Comparison of ENCODE assay signal across 10 mouse cellular contexts in genomic region chr5:92375368-92375767, GRCm38 (mm10). TPM values are rescaled to one million over a fixed set of nuclear protein-coding genes. Genes with fewer than 3 reads are reported as not detected.
A peak's percentile ranks its signal among the peaks of the same experiment; 100 is the strongest.
DNase-seq lines count a peak whose midpoint lies in the region; ATAC-seq and TF ChIP-seq lines count a peak whose summit lies in the region.
"Had no signal": no experiment of that assay in that cellular context is flagged by ENCODE, and none has a peak within 500 bp of the region (broad histone marks: within the 10 kb centered on the region; RNA-seq: fewer than 3 reads in every experiment).

No protein-coding gene starts in this region.

- ATAC-seq in inflammation-experienced regulatory T-cells, adult 6 months: peak; percentile 81
- peak; percentile 86 for ATAC-seq in megakaryocyte, adult 5-6 weeks (ENCODE audit: poor library complexity, severe bottlenecking)

- no peaks in the 10 kb centered on the region for H3K36me3 ChIP-seq in testis, adult 2 months (ENCODE audit: control insufficient read depth, insufficient read depth, low read length)
- H3K36me3 ChIP-seq in forebrain, embryonic 10.5 days (replicated peaks): no peaks in the 10 kb centered on the region

- DNase-seq in testis, postnatal 10 days (ENCODE audit: low spot score): no peak
- DNase-seq in forebrain, embryonic 10.5 days (ENCODE audit: extremely low spot score, low spot score): no peak
- DNase-seq in embryo, embryonic 9.5 days (ENCODE audit: extremely low spot score): no peak
- DNase-seq in adipocyte (ENCODE audit: low spot score): no peak
- DNase-seq: layer of hippocampus, postnatal 36 days; right cerebral cortex, postnatal 25 days had no signal

- peak; percentile 10; the same call in 1 of the 2 replicates for TF ChIP-seq POLR2A in testis, adult 2 months (IDR thresholded peaks at IDR 0.05; ENCODE audit: control insufficient read depth, low read depth, low read length)

- no peak for TF ChIP-seq CTCF in testis, adult 2 months (IDR thresholded peaks at IDR 0.05; ENCODE audit: control insufficient read depth, insufficient read depth, insufficient replicate concordance, low read depth, low read length)

- H3K4me1 ChIP-seq in testis, adult 2 months (ENCODE audit: control insufficient read depth, insufficient read depth, low read length): peaks cover 4% of the 10 kb centered on the region
- H3K4me1 ChIP-seq in forebrain, embryonic 10.5 days: peaks cover 17% of the 10 kb centered on the region

- H3K4me3 ChIP-seq in testis, adult 2 months (ENCODE audit: control insufficient read depth, low read depth, low read length): no peak overlapping the region; the same call in 1 of the 2 replicates
- H3K4me3 ChIP-seq in forebrain, embryonic 10.5 days: no peak overlapping the region

- no peaks in the 10 kb centered on the region for H3K9me3 ChIP-seq in forebrain, embryonic 10.5 days

- no peaks in the 10 kb centered on the region for H3K27me3 ChIP-seq in testis, adult 2 months (ENCODE audit: control insufficient read depth, insufficient read depth, low read length)
- no peaks in the 10 kb centered on the region for H3K27me3 ChIP-seq in forebrain, embryonic 10.5 days (ENCODE audit: poor library complexity, severe bottlenecking)

- peak overlapping the region; percentile 10; the same call in 1 of the 2 replicates for H3K27ac ChIP-seq in testis, adult 2 months (ENCODE audit: control insufficient read depth, insufficient read depth, low read depth, low read length)
- H3K27ac ChIP-seq in forebrain, embryonic 10.5 days: no peak overlapping the region

- 89% methylated on average over 17 of the region's 17 CpGs for WGBS in forebrain, embryonic 10.5 days

RNA-seq across cellular contexts. Expression of gene Cxcl10, which starts 26.7 kb away (rescaled TPM):
- polyA plus RNA-seq in testis, adult 2 months (2012; rRNA removed): 0.76 TPM in 1 of 2 replicates, not detected in the other
- polyA plus RNA-seq in inflammation-experienced regulatory T-cells, adult 6 months (2017; shearing (Covaris generic)): 10 to 100 TPM; 18.3 to 32.3 (median 19.9) TPM
- 27.7 and 36.5 TPM in 2 replicates for total RNA-seq in megakaryocyte, adult 5-6 weeks (2015)
- 7.3 and 7.4 TPM in 2 replicates for total RNA-seq in megakaryocyte, adult 5-6 weeks (2017)
- 0.33 TPM in 1 of 2 replicates, not detected in the other for polyA plus RNA-seq in forebrain, embryonic 10.5 days (2016; fragmentation: Nextera tagmentation; extraction: Ambion mirVana)
- total RNA-seq: layer of hippocampus, postnatal 36 days had no signal

RNA-seq across cellular contexts. Expression of gene Art3, which starts 43.7 kb away (rescaled TPM):
- polyA plus RNA-seq in testis, adult 2 months (2012; rRNA removed): 221 and 263 TPM in 2 replicates
- 10 to 100 TPM in 2 of 3 experiments, 1 to 10 TPM in 1; 8.3 to 26.9 (median 19.1) TPM for polyA plus RNA-seq in inflammation-experienced regulatory T-cells, adult 6 months (2017; shearing (Covaris generic))
- not detected in 2 replicates for total RNA-seq in megakaryocyte, adult 5-6 weeks (2015)
- not detected in 2 replicates for total RNA-seq in megakaryocyte, adult 5-6 weeks (2017)
- polyA plus RNA-seq in forebrain, embryonic 10.5 days (2016; fragmentation: Nextera tagmentation; extraction: Ambion mirVana): 0.48 and 1.2 TPM in 2 replicates

RNA-seq across cellular contexts. Expression of gene Cxcl9, which starts 47.5 kb away (rescaled TPM):
- 0.14 and 0.25 TPM in 2 replicates for polyA plus RNA-seq in testis, adult 2 months (2012; rRNA removed)
- polyA plus RNA-seq in inflammation-experienced regulatory T-cells, adult 6 months (2017; shearing (Covaris generic)): under 1 TPM in 1 of 3 experiments, not detected in 2; 0.99 TPM
- 0.14 and 0.45 TPM in 2 replicates for total RNA-seq in megakaryocyte, adult 5-6 weeks (2015)
- 0.61 and 10.7 TPM in 2 replicates for total RNA-seq in megakaryocyte, adult 5-6 weeks (2017)
- polyA plus RNA-seq in forebrain, embryonic 10.5 days (2016; fragmentation: Nextera tagmentation; extraction: Ambion mirVana): not detected in 2 replicates
- total RNA-seq: layer of hippocampus, postnatal 36 days had no signal
- polyA plus RNA-seq: embryonic facial prominence, embryonic 11.5 days had no signal

RNA-seq across cellular contexts. Expression of gene Nup54, which starts 59.7 kb away (rescaled TPM):
- polyA plus RNA-seq in testis, adult 2 months (2012; rRNA removed): 11.8 and 15.2 TPM in 2 replicates
- polyA plus RNA-seq in inflammation-experienced regulatory T-cells, adult 6 months (2017; shearing (Covaris generic)): 10 to 100 TPM; 32.4 to 55.2 (median 40.2) TPM
- total RNA-seq in megakaryocyte, adult 5-6 weeks (2015): 49.7 and 63.3 TPM in 2 replicates
- 56.8 and 73.3 TPM in 2 replicates for total RNA-seq in megakaryocyte, adult 5-6 weeks (2017)
- 75.1 and 75.8 TPM in 2 replicates for polyA plus RNA-seq in forebrain, embryonic 10.5 days (2016; fragmentation: Nextera tagmentation; extraction: Ambion mirVana)

Comparison
In these comparisons a context has a peak if more than half of its experiments do, and no peak if none do; other contexts are left out.
1. RNA of gene Cxcl10, which starts 26.7 kb away (polyA plus RNA-seq): 18.3 to 32.3 TPM in inflammation-experienced regulatory T-cells, adult 6 months; 0.33 TPM in forebrain, embryonic 10.5 days and 0.76 TPM in testis, adult 2 months; every median in the first group is over 10 times any median in the second.